Mouse (Mus musculus) right cerebral cortex, postnatal 10 days (tissue): ENCODE data around the gene Gprc5c.

Source experiments
- DNase-seq, 2 experiments: peaks; one replicate each; pipeline ENCODE4 v3.0.0; 2021; ENCODE audit warnings: low spot score in 2 of 2

Gene Gprc5c

DNA sequence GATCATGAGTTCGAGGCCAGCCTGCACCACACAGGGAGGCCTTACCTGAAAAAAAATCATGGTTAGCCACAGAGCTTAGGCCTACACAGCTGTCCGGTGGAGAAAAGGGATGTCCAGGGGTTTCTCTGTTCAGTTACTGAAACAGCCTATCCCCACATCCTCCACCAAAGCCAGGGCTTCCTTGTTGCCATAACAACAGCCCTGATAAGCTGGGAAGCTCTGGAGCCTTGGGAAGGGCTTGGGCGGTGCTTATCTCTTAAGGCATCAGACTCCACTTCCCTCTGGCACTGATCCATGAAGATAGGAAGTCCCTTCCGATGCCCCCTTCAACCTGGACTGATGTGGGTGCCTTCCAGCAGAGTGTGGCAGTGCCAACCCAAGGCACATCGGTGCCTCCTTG lies 17.8 kb upstream of the Gprc5c start:
- DNase-seq = no peak

- DNase-seq = peak in 1 of 2 experiments; percentile 40
Measured at GRCm38 (mm10) chr11:114843818-114844463, 7.0 kb upstream of the Gprc5c start.

- DNase-seq = no peak
Measured at GRCm38 (mm10) chr11:114844464-114845220, 6.3 kb upstream of the Gprc5c start.

DNA sequence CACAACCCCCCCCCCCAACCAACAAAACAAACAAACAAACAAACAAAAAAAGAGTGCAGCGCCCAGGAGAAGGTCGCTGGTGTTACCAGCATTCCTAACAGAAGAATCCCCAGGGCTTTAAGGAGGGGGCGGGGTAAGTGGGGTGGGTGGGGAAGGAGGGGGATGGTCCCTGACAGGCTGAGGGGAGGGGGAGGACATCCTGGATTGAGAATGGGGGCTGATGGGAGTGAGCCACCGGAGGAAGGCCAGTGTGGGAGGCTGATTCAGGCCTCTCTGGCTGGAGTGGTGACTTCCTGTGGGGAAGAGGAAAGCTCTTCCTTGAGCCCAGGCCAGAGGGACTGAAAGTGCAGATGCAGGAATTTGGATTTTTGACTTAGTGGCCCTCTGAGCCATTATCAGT lies 4.6 kb upstream of the Gprc5c start:
- DNase-seq = no peak

DNA sequence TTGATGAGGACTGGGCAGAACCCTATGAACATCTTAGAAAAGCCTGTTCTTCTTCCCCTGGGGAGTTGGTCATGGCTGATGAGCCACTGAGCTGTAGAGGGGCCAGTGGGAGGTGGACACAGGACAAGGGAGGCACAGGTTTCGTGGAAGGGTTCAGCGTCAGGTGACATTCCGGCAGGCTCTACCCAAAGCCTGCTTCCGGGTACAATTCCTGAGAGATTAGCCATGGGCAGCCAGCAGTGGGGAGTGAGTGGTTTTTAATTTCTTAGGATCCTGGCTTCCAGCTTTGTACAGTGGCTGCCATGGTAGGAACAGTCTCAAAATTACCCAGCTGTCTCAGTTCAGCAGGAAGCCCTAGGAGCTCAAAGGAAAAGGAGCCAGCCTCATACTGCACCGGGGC lies 3.9 kb upstream of the Gprc5c start:
- no peak for DNase-seq

DNA sequence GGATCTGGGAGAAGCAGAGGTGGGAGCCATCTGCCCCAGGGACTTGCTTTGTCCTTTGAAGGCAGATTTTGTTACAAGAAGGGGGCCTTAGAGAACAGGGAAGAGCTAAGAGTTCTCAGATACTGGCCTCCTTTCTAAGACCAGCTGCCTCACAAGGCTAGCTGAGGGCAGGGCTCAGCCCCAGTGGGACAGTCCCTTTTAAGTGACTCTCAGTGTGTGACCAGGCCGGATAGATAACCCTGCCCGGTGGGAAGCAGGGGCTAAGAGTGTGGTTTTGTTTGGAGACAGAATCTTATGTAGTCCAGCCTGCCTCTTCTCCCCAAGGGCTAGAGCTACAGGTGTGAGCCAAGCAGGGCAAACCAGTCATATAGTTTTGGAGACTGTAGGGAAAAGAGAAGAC lies 1.4 kb upstream of the Gprc5c start:
- DNase-seq = no peak

DNA sequence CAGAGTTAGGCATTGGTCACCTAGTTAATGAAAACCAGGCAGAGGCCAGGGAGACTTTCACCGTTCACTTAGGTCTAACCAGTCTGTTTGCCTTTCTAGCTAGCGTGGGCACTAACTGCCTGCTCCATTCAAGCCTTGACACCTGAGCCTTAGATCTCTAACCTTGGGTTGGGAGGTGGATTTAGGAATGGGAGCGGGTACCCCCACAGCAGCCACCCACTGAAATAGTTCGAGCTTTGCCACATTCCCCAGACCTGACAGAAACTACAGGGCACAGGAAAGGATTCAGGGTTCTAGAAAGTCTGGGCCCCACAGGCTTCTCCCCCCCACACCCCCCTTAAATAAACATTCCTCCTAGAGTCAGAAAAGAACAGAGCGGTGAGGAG lies 893 bp upstream of the Gprc5c start:
- DNase-seq = no peak

DNA sequence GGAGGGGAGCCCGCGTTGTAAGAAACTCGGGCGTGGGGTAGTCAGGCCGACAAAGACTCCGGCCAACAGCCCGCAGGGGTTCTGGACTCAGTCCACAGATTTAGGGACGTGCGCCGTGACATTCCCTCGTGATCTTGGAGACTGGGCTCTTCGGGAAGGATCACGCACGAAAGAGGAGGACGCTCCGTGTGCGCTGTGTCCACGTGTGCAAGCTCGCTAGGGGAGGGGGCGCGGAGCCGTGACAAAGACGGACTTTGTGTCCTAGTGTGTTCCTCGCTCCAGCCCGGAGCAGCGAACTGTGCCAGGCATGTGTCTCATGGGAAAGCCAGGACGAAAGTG lies 286 bp downstream of the Gprc5c start:
- DNase-seq = peak in 1 of 2 experiments; percentile 39

- DNase-seq = peak; percentile 47 to 62
Measured at GRCm38 (mm10) chr11:114851608-114852310, 807 bp downstream of the Gprc5c start.

- no peak for DNase-seq
Measured at GRCm38 (mm10) chr11:114852311-114853173, 1.6 kb downstream of the Gprc5c start.

DNA sequence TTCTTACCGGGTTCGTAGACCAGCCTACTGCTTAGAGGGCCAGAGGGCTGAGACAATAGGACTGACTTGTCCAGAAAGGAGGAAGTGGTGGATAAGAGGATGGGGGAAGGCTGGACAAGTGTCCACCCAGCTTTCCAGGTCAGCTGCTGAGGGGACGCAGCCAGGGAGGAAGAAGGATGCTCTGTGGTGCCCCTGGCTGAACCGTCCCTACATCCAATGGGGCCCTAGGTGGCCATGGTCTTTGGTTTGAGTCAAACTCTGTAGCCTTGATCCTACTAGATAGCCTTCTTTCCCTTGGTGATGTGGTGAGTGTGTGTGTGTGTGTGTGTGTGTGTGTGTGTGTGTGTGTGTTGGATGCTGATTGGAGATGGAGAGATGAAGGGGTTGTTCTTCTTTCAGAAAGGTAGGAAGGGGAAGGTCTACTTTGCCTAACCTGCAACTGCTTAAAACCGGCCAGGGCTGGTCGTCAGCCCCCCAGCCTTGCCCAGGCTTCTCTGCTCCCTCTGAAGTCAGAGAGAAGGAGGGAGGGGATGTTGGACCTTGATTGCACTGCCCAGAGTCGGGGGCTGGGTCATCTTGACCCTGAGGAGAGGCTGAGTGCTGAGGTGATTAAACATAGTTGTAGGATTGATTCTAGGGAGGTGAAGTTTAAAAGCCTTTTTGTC lies 2.4 kb downstream of the Gprc5c start:
- DNase-seq = no peak

GRCm38 (mm10) chr11:114854581-114854980 lies 3.6 kb downstream of the Gprc5c start:
- no peak for DNase-seq

GRCm38 (mm10) chr11:114856125-114856524 lies 5.2 kb downstream of the Gprc5c start:
- no peak for DNase-seq

DNA sequence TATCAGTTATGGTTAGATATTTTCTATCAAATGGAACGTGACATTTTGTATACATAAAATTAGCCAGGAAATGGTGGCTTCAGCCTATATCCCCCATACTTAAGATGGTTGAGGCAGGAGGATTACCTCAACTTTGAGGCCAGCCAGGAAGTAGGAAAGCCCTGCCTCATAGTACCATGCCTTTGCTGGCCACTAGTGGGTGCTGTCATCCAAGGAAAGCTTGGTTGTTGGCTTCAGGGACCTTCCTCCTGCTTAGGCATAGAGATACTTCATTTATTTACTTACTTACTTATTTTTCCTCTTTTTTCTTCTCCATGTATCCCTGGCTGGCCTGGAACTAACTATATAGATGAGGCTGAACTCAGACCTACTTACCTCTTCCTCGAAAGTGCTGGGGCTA lies 7.7 kb downstream of the Gprc5c start:
- DNase-seq = no peak

DNA sequence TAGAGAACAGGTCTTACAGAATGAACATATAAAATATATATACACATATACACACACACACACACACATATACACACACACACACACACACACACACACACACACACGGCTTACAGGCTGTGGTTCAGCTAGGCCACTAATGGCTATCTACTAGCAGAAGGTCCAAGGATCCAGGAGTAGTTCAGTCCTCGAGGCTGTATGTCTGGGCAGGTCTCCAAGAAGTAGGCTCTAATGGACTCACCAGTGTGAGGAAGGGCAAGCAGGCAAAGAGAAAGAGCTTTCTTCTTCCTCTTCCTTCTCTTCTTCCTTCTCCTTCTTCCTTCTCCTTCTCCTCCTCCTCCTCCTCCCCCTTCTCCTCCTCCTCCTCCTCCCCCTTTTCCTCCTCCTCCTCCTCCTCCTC lies 10.1 kb downstream of the Gprc5c start:
- no peak for DNase-seq

DNA sequence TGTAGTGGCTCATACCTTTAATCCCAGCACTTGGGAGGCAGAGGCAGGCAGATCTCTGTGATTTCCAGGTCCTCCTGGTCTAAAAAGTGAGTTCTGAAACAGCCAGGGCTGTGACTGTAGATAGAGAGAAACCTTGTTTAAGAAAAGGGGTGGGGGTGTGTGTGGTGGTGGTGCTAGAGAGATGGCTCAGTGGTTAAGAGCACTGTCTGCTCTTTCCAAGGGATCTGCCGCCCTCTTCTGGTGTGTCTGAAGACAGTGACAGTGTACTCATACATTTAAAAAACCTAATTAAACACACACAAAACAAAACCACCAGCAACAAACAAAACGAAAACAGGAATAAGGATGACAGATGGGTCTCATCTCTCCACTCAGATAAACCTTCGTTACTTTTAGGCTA lies 11.7 kb downstream of the Gprc5c start:
- no peak for DNase-seq

- no peak for DNase-seq
Measured at GRCm38 (mm10) chr11:114863918-114864420, 13.0 kb downstream of the Gprc5c start.

- DNase-seq = no peak
Measured at GRCm38 (mm10) chr11:114865999-114866398, 15.0 kb downstream of the Gprc5c start.

DNA sequence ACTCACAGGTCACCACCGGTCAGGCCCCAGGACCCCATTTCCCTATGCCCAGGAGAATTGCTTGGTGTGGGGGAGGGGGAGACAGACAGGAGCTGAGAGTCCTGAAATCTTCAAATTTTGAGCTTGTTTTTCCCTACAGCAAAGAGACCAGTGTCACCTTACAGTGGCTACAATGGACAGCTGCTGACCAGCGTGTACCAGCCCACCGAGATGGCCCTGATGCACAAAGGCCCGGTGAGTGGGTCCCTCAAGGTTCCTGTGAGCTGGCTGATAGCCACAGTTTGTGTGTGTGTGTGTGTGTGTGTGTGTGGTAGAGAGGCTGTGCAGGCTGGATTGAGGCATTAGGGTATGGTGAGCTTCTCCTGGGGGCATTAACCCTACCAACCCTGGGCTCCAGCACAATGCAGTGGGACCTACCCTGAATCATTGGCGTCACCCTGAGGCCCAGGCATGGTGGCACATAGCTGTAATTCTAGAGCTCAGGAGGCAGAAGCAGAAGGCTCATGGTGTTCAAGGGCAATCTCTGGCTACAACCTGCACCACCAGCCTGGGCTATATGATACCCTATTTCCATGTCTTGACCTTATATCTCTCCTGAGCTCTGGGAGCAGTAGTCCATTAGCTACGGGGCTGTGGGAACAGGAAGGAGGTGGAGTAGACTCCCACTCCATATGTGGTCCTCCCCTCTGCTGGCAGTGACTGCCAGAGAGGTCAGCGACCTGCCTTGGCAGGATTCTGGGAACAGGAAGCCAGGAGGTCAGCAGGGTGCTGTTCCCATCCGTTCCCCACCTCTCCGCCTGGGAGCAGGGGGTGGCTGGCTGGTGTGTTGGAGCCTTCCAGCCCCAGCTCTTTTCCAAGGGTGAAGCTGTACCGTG lies 15.8 kb downstream of the Gprc5c start:
- no peak for DNase-seq
